Mouse (Mus musculus): ENCODE results near the gene Nme3.

Nme3 gene

GRCm38 (mm10) chr17:24896241-24896992 is at the start of gene Nme3:
TSS of gene Nme3 (plus strand) at chr17:24896500.
- peak; percentile 61 to 79 for DNase-seq (ENCODE audit: low spot score in 2 of 2)

- no peak for DNase-seq (ENCODE audit: low spot score in 2 of 2)
Measured at GRCm38 (mm10) chr17:24847386-24847785, 48.9 kb upstream of the Nme3 start.

DNA sequence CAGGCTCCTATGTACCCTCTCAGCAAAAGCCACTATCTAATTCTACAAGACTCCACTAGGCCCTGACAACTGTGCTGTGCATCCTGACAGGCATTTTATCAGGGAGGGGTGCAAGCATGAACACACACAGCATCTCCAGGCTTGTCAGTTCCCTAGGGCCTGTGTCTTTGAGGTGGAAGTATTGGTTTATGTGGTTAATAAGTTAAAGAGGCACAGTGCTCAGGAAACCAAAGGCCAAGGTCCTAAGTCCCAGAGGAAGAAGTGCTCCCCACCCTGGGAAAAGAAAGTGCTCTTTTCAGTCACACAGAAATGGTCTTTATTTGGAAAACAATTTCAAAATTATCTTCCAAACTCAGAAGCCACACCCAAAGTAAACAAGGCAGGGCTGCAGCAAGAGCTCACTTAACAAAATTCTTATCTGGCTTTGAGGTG is 47.7 kb upstream of the Nme3 start:
- no peak for DNase-seq (ENCODE audit: low spot score in 2 of 2)

- DNase-seq (ENCODE audit: low spot score in 2 of 2), result no peak
Measured at GRCm38 (mm10) chr17:24849733-24850064, 46.6 kb upstream of the Nme3 start.

DNA sequence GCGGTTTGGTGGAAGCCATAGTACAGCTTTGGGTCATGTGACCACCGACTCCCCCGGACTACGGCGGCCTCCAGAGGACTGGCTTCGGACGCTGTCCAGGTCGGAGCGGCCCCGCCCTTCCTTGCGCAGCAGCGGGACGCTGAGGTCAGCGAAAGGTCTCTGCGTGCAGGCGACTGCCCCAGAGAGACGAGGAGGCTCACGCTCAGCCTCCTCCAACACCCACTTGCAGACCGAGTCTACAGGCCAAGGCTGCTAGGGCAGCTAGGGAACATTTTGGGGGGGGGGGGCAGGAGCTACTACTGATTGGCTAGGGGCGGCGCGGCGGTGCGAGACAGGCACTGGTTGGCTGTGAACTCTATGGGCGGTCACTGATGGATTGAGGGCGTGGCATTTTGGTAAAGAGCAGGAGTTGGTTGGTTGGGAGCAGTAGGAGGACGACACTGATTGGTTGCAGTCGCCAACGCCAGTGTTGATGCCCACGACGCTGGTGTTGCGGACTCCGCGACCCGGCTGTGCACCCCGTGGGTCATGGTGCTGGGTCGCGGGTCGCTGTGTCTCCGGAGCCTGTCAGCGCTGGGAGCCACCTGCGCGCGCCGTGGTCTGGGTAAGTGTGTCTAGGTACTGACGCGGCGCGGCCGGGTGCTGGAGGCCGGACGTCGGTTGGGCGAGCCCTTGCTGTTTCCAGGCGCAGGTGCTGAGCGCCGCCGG is 46.1 kb upstream of the Nme3 start, which contains the start of gene Fahd1:
Gene Fahd1, minus strand, starts transcription at position 300 of the 708 bp plus-strand sequence.
- DNase-seq (ENCODE audit: low spot score in 2 of 2), result peak; percentile 94 to 96

DNA sequence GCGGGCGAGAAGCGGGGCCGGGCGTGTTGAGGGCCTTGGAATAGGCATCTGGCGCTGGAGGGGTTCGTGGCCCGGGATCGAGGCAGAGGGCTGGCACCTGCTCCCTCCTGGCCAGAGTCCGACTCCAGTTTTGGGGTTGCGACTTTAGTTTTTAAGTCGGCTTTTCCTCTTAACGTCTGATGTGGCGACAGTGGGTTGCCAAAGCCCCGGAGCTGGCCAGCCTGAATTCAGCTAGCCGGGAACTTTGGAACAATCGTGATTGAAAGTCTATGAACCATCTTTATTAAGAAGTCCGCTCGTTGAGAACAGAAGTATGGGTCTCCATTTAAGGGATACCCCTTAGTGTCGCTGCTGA is 45.5 kb upstream of the Nme3 start:
- DNase-seq (ENCODE audit: low spot score in 2 of 2), result no peak

DNA sequence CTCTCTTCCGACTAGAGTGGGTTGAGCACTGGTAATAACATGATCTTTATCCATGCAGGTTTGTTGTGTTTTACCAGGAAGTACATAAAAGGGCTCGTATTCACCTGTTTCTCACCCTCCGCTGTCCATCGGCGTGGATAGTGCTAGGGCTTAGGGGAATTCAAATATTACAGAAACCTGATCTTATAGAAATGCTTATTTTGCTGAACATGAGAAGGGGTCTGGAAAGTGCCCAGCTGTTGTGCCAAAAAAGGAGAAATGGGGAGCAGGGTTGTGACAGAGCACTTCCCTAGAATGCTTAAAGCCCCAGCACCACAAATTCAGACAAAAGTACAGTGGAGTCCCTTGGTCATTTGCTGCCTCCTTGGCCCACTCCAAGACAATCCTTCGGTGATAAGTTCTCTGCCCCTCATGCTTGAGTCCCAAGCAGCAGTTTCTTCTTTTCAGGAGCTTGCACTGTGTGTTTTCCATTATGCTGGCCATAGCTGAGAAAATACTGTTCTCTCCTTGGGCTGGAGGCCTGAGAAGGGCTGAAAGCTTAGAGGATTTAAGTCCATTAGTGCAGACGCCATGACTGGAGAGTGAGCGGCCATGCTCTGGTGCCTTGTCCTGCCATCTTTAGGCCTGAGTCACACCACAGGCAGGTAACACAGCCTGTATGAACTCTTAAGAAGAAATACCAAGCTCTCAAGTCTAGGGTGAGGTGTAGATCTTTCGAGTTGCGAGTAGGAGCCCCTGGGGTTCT is 44.7 kb upstream of the Nme3 start:
- no peak for DNase-seq (ENCODE audit: low spot score in 2 of 2)

DNA sequence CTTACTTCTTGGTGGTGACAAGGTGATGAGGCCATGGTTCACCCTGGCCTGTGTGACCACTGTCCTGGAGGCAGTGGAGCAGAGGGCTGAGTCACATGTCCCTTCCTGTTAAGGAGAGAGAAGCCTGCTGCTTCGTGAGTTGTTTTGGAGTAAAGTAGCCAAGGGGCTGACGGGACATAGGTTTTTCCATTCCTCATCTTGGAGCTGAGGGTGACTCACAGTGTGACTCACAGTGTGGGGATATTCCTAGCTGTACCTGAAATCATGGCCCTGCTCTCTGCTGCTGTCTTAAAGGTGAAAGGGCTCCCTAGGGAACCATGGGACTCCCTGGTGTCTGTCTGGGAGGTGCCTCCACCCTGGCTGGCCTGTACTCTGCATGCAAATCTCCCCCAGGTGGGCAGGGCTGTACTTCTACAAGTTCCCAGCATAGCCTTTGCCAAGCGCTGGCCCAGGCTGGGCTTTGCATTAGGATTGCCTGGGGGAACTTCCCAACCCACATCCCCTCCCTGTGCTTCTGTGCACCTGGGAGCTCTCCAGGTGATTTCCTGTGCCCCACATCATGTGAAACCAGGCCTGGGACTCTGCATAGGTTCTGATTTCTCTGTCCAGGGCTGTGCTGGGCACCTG is 40.3 kb upstream of the Nme3 start:
- no peak for DNase-seq (ENCODE audit: low spot score in 2 of 2)

DNA sequence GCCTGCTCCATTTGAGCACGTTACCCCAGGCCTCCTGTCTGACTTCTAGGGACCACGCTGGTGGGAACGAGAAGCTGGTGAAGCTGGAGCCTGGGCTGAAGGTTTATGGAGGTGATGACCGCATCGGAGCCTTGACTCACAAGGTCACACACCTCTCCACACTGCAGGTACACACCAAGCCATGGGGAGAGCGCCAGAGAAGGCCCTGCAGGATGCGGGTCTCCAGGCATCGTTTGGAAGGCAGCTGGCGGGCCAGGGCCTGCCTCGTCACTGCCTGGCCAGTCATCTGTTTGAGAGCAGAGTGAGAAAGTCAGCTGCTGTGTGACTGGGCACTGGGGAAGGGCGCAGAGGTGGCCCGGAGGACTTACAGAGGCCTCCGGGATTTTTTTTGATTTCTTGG is 39.7 kb upstream of the Nme3 start:
- no peak for DNase-seq (ENCODE audit: low spot score in 2 of 2)

GRCm38 (mm10) chr17:24857831-24858470 is 38.3 kb upstream of the Nme3 start:
- DNase-seq (ENCODE audit: low spot score in 2 of 2), result no peak

GRCm38 (mm10) chr17:24858967-24859366 is 37.3 kb upstream of the Nme3 start:
- no peak for DNase-seq (ENCODE audit: low spot score in 2 of 2)

GRCm38 (mm10) chr17:24860076-24860475 is 36.2 kb upstream of the Nme3 start:
- DNase-seq (ENCODE audit: low spot score in 2 of 2), result no peak

- DNase-seq (ENCODE audit: low spot score in 2 of 2), result no peak
Measured at GRCm38 (mm10) chr17:24861785-24862184, 34.5 kb upstream of the Nme3 start.

- no peak for DNase-seq (ENCODE audit: low spot score in 2 of 2)
Measured at GRCm38 (mm10) chr17:24865776-24866175, 30.5 kb upstream of the Nme3 start, which contains the start of gene Igfals. TSS of gene Igfals (plus strand) at chr17:24865997.

DNA sequence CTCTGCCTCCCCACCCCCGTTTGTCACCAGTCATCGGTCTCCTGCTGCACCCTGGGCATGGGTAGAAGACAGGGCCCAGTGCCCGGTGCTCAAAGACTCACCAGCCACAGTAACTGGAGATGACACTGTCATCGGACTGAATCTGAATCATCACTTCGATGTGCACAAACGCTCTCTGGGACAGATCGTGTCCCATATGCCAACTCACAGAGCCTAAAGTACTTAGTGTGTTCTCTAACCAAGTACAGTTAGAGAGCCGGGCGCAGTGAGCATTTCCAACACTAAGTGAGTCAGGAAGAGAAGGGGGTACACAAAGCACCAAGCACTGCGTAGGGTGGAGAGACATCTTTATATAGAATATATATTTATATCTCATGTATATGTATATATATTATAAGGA is 28.4 kb upstream of the Nme3 start:
- no peak for DNase-seq (ENCODE audit: low spot score in 2 of 2)

DNA sequence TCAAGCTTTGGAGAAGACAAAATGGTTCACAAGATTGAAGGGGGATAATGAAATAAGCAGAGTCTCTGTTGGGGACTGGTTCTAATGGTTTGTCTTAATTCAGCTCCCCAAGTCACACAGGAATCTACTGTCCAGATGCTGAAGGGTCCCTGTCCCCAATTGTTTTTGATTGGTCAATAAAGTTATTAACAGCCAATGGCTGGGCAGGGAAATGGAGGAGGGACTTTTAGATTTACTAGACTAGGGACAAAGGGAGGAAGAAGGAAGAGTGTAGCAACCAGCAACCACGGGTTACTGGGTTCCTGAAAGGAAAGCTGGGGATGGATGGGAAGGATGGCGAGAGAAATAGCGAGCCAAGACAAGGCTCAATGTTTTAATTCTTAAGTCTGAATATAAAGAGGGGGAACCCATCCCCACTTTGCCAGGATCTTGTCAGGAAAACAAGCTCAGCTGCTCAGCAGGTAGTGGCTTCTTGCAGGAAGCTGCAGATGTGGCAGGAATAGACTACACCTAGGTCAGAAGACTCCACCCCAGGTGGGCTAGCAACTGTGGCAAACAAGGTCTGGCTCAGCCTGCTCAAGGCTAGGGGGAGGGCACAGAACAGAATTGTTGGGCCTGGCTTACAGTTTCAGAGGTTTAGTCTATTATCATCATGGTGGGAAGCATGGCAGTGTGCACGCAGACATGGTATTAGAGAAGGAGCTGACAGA is 22.4 kb upstream of the Nme3 start:
- no peak for DNase-seq (ENCODE audit: low spot score in 2 of 2)

GRCm38 (mm10) chr17:24874405-24874745 is 21.9 kb upstream of the Nme3 start:
- no peak for DNase-seq (ENCODE audit: low spot score in 2 of 2)

GRCm38 (mm10) chr17:24874989-24875388 is 21.3 kb upstream of the Nme3 start:
- DNase-seq (ENCODE audit: low spot score in 2 of 2), result no peak

DNA sequence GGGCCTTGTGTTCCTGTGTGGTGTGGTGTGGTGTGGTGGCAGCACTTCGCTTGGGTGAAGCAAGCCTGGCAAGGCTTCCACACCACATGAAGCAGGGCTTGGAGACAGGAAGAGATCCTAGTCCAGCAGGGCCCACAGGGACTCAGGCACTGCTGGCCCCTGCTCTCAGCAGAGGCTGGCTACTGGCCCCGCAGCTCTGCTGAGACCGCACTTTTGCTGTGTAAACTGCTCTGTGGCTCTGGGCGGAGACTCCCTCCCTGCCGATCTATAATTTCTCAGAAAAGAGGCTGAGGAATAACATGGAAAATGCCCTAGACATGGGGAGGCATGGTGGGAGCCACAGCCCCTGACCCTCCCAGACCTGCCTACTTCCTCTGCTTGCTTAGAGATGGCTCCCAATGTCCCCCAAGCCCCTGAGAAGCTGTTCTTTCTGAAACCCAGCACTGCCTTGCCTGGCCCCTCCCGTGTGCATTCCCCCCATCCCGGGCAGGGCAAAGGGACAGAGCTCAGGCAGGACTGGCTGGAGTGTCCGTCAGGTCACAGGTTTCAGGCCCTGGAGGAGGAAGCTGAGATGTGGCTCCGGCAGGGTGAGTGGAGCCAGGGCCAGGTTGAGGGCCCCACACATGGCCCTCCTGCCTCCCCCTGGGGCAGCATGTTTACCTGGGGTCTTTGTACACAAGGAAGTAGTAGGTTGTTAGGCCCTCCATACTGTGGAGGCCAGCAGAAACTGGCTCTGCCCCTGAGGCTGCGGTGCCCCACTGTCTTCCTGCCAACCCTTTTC is 18.8 kb upstream of the Nme3 start:
- no peak for DNase-seq (ENCODE audit: low spot score in 2 of 2)

DNA sequence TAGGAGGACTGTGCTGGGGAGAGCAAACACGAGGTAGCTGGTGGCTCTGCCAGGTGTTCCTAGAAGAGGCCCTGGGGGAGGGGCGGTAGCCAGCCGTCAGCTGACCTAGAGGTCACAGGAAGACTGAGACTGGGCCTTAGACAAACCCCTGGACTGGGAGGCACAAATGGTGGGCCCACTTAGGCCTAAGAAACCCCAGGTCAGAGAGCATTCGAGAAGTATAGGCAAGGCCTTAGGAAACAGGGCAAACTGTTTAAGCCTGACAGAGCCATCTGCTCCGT is 18.2 kb upstream of the Nme3 start:
- peak in 1 of 2 experiments; percentile 55 for DNase-seq (ENCODE audit: low spot score in 2 of 2)

DNA sequence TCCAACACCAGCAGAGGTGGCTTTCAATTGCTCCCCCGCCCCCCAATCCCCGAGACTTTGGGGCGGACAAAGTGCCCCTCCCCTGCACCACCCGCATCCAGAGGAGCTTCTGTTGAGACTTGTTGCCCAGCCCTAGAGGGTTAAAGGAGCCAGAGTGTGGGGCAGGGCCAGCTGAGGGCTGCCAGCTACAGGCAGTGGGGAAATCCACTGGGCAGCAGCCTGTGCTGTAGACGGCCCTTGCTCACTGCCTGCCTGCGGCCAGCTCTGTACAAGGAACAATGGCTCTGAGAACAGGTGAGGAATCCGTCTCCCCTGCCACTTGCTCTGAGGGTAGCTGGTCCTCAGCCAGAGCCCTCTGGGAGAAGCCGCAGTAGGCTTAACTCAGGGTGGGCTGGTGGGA is 17.8 kb upstream of the Nme3 start:
- peak in 1 of 2 experiments; percentile 39 for DNase-seq (ENCODE audit: low spot score in 2 of 2)

All from urinary bladder, postnatal 36 days (tissue).